Mouse (Mus musculus): ENCODE data around the gene March11.

March11 gene

GRCm38 (mm10) chr15:26374946-26375345 is 66.1 kb downstream of the March11 start:
- DNase-seq, result no peak

GRCm38 (mm10) chr15:26377355-26377754 is 68.5 kb downstream of the March11 start:
- peak; percentile 8 for DNase-seq

GRCm38 (mm10) chr15:26378879-26379278 is 70.0 kb downstream of the March11 start:
- no peak for DNase-seq

- no peak for DNase-seq
These were observed 71.0 kb downstream of the March11 start for GRCm38 (mm10) chr15:26379831-26380230.

- DNase-seq, result no peak
These were observed 72.0 kb downstream of the March11 start for GRCm38 (mm10) chr15:26380844-26381243.

GRCm38 (mm10) chr15:26390001-26390400 is 81.2 kb downstream of the March11 start:
- no peak for DNase-seq

- DNase-seq, result no peak
These were observed 87.7 kb downstream of the March11 start for GRCm38 (mm10) chr15:26396556-26396955.

- DNase-seq, result no peak
These were observed 116.4 kb downstream of the March11 start for GRCm38 (mm10) chr15:26425284-26425683.

- DNase-seq, result no peak
These were observed 117.4 kb downstream of the March11 start for GRCm38 (mm10) chr15:26426231-26426630.

- DNase-seq, result no peak
These were observed 121.7 kb downstream of the March11 start for GRCm38 (mm10) chr15:26430565-26430964.

- DNase-seq, result no peak
These were observed 123.8 kb downstream of the March11 start for GRCm38 (mm10) chr15:26432676-26433075.

GRCm38 (mm10) chr15:26435725-26436124 is 126.9 kb downstream of the March11 start:
- no peak for DNase-seq

GRCm38 (mm10) chr15:26437113-26437512 is 128.3 kb downstream of the March11 start:
- no peak for DNase-seq

All from cerebellum, adult 11-12 months (tissue).